Mouse (Mus musculus) MEL (cell line): ENCODE measurements around the gene Bmpr1a. TPM values are rescaled to one million over a fixed set of nuclear protein-coding genes. Genes with fewer than 3 reads are reported as not detected.
A peak's percentile ranks its signal among the peaks of the same experiment; 100 is the strongest.

Experiments used
- DNase-seq: peaks from one replicate; pipeline ENCODE4 v3.0.0; 2011; ENCODE audit warnings: low read depth, low spot score
- H3K27ac ChIP-seq: 2 replicates; pipeline ENCODE4 v1.5.1; 2012; ENCODE audit warnings: low read depth, mild to moderate bottlenecking, control low read depth, low read length, moderate library complexity; ENCODE audit not compliant: control insufficient read depth
- H3K27me3 ChIP-seq, 2 experiments: fragments of 150-350 bp in 1 of 2; sonication (generic) in 1 of 2; 2 replicates each; pipeline ENCODE4 v1.6.1; 2012; ENCODE audit warnings: low read length in 2 of 2, mild to moderate bottlenecking in 2 of 2, improper control_type of control experiment in 1 of 2, moderate library complexity in 1 of 2; ENCODE audit not compliant: insufficient read depth in 2 of 2, control insufficient read depth in 1 of 2
- H3K36me3 ChIP-seq, 2 experiments: 2 replicates each; pipeline ENCODE4 v1.6.1; 2012 to 2014; ENCODE audit warnings: low read length in 2 of 2, improper control_type of control experiment in 1 of 2, inconsistent platforms in 1 of 2, mild to moderate bottlenecking in 1 of 2; ENCODE audit not compliant: insufficient read depth in 2 of 2, control insufficient read depth in 1 of 2
- H3K4me1 ChIP-seq, 2 experiments: fragments of 150-350 bp in 1 of 2; sonication (generic) in 1 of 2; 2 replicates each; pipeline ENCODE4 v1.6.1; 2012; ENCODE audit warnings: low read length in 2 of 2, improper control_type of control experiment in 1 of 2, mild to moderate bottlenecking in 1 of 2; ENCODE audit not compliant: insufficient read depth in 2 of 2, control insufficient read depth in 1 of 2
- H3K4me3 ChIP-seq, 2 experiments: fragments of 150-350 bp in 1 of 2; sonication (generic) in 1 of 2; 2 replicates each; pipeline ENCODE4 v1.5.1; 2012; ENCODE audit warnings: low read depth in 2 of 2, low read length in 2 of 2, mild to moderate bottlenecking in 2 of 2, moderate library complexity in 2 of 2, control low read depth in 1 of 2, improper control_type of control experiment in 1 of 2; ENCODE audit not compliant: control insufficient read depth in 1 of 2, insufficient read depth in 1 of 2
- H3K79me2 ChIP-seq: 2 replicates; pipeline ENCODE4 v1.6.1; 2012; ENCODE audit warnings: mild to moderate bottlenecking, low read length, moderate library complexity; ENCODE audit not compliant: control insufficient read depth, poor library complexity, insufficient read depth
- H3K9ac ChIP-seq: 2 replicates; pipeline ENCODE4 v1.6.1; 2012; ENCODE audit warnings: low read depth, mild to moderate bottlenecking, control low read depth, low read length, moderate library complexity; ENCODE audit not compliant: control insufficient read depth, poor library complexity, severe bottlenecking
- H3K9me3 ChIP-seq: fragments of 150-350 bp; sonication (generic); replicated peaks from 2 replicates; pipeline ENCODE4 v1.6.1; 2012; ENCODE audit warnings: mild to moderate bottlenecking, low read length, improper control_type of control experiment, moderate library complexity; ENCODE audit not compliant: insufficient read depth
- BHLHE40 ChIP-seq: IDR thresholded peaks from 2 replicates; pipeline ENCODE4 v1.6.1; 2012; ENCODE audit warnings: low read depth, mild to moderate bottlenecking, inconsistent platforms, low read length, improper control_type of control experiment, borderline replicate concordance
- CHD2 ChIP-seq: IDR thresholded peaks from 2 replicates; pipeline ENCODE4 v1.6.1; 2011; ENCODE audit warnings: low read length, improper control_type of control experiment
- CTCF ChIP-seq, 3 experiments: IDR thresholded peaks in 2 of 3; conservative IDR thresholded peaks in 1 of 3; 2 replicates each; pipeline ENCODE4 v1.5.1; 2011 to 2012; ENCODE audit warnings: low read length in 3 of 3, low read depth in 2 of 3, mild to moderate bottlenecking in 2 of 3, improper control_type of control experiment in 1 of 3, inconsistent platforms in 1 of 3, mixed read lengths in 1 of 3, moderate library complexity in 1 of 3; ENCODE audit not compliant: control insufficient read depth in 1 of 3, insufficient read depth in 1 of 3, poor library complexity in 1 of 3, severe bottlenecking in 1 of 3
- E2F4 ChIP-seq: IDR thresholded peaks from 2 replicates; pipeline ENCODE4 v1.6.1; 2011; ENCODE audit warnings: low read depth, low read length, improper control_type of control experiment, borderline replicate concordance
- ELF1 ChIP-seq: IDR thresholded peaks from 2 replicates; pipeline ENCODE4 v1.6.1; 2014; ENCODE audit warnings: low read depth, mild to moderate bottlenecking, inconsistent platforms, low read length, improper control_type of control experiment, moderate library complexity
- GATA1 ChIP-seq: IDR thresholded peaks from 2 replicates; pipeline ENCODE4 v1.6.1; 2011; ENCODE audit warnings: low read depth, low read length, improper control_type of control experiment
- KAT2A ChIP-seq: conservative IDR thresholded peaks from 2 replicates; pipeline ENCODE4 v1.6.1; 2012; ENCODE audit warnings: low read depth, low read length, improper control_type of control experiment, inconsistent platforms
- MAFK ChIP-seq: IDR thresholded peaks from 2 replicates; pipeline ENCODE4 v1.6.1; 2011; ENCODE audit warnings: low read depth, mild to moderate bottlenecking, low read length, improper control_type of control experiment, borderline replicate concordance
- MXI1 ChIP-seq: IDR thresholded peaks from 2 replicates; pipeline ENCODE4 v1.6.1; 2011; ENCODE audit warnings: mild to moderate bottlenecking, low read depth, low read length, improper control_type of control experiment
- POLR2AphosphoS5 ChIP-seq: IDR thresholded peaks from 2 replicates; pipeline ENCODE4 v1.6.1; 2012; ENCODE audit warnings: low read depth, borderline replicate concordance, mild to moderate bottlenecking, inconsistent platforms, low read length, moderate library complexity, mixed read lengths
- RAD21 ChIP-seq: IDR thresholded peaks from 2 replicates; pipeline ENCODE4 v1.6.1; 2011; ENCODE audit warnings: mild to moderate bottlenecking, low read depth, low read length, improper control_type of control experiment
- RCOR1 ChIP-seq: IDR thresholded peaks from 2 replicates; pipeline ENCODE4 v1.6.1; 2012; ENCODE audit warnings: low read depth, mild to moderate bottlenecking, inconsistent platforms, low read length, improper control_type of control experiment
- SIN3A ChIP-seq: IDR thresholded peaks from 2 replicates; pipeline ENCODE4 v1.6.1; 2012; ENCODE audit warnings: low read length, improper control_type of control experiment, inconsistent platforms
- SMC3 ChIP-seq: IDR thresholded peaks from 2 replicates; pipeline ENCODE4 v1.6.1; 2011; ENCODE audit warnings: low read depth, low read length, improper control_type of control experiment
- USF2 ChIP-seq, 2 experiments: IDR thresholded peaks; 2 replicates each; pipeline ENCODE4 v1.6.1; 2011 to 2012; ENCODE audit warnings: improper control_type of control experiment in 2 of 2, low read length in 2 of 2, borderline replicate concordance in 1 of 2, inconsistent platforms in 1 of 2, low read depth in 1 of 2, mild to moderate bottlenecking in 1 of 2; ENCODE audit not compliant: insufficient read depth in 1 of 2
- ZC3H11A ChIP-seq: IDR thresholded peaks from 2 replicates; pipeline ENCODE4 v1.6.1; 2012; ENCODE audit warnings: low read depth, mild to moderate bottlenecking, inconsistent platforms, low read length, improper control_type of control experiment
- ZKSCAN1 ChIP-seq: IDR thresholded peaks from 2 replicates; pipeline ENCODE4 v1.6.1; 2012; ENCODE audit warnings: low read depth, mild to moderate bottlenecking, inconsistent platforms, low read length, improper control_type of control experiment, moderate library complexity
- polyA plus RNA-seq, 2 experiments: library from polyadenylated mRNA; stranded (reverse) in 1 of 2; unstranded in 1 of 2; fragments of >175 nt in 1 of 2; fragments of >200 nt in 1 of 2; gene quantifications; 2 replicates each; pipeline versions ENCODE4 v1.2.1 to v1.2.4; 2012; ENCODE audit warnings: low replicate concordance in 2 of 2, low read depth in 1 of 2; ENCODE audit not compliant: insufficient read length in 2 of 2, insufficient read depth in 1 of 2, missing spikeins in 1 of 2
- total RNA-seq: library from RNA; depleted of rRNA; stranded (reverse); fragments of 300-350 nt; gene quantifications from 2 replicates; pipeline ENCODE4 v1.2.3, GENCODE M21; 2012

Bmpr1a gene
- total and polyA plus RNA-seq, 3 experiments, result 3.1 TPM; not detected in 1

GRCm38 (mm10) chr14:34374577-34374976, 128.6 kb downstream of the Bmpr1a start, which contains the start of gene Sncg:
Gene Sncg, minus strand, starts transcription at chr14:34374789.
- Histone ChIP-seq H3K27me3 (no peaks in the 10 kb centered on the region), H3K4me1 (no peaks in the 10 kb centered on the region), H3K79me2 (no peaks in the 10 kb centered on the region), H3K4me3 (no peak within 1 kb of the TSS), H3K9ac (no peak within 1 kb of the TSS), H3K27ac (no peak within 1 kb of the TSS), H3K9me3 (no peaks in the 10 kb centered on the region), H3K36me3 (no peaks in the 10 kb centered on the region)
- no peak for DNase-seq
- TF ChIP-seq SIN3A (no peak), KAT2A (no peak), GATA1 (no peak), POLR2AphosphoS5 (no peak), ZKSCAN1 (no peak), RCOR1 (no peak), ELF1 (no peak), CHD2 (no peak), SMC3 (no peak), USF2 (IDR thresholded peaks at IDR 0.05; ENCODE audit: borderline replicate concordance in 1 of 2, insufficient read depth in 1 of 2, low read depth in 1 of 2, low read length in 2 of 2) (no peak), E2F4 (no peak), CTCF (IDR thresholded peaks at IDR 0.05 in 2 of 3, conservative IDR thresholded peaks at IDR 0.05 in 1 of 3; ENCODE audit: control insufficient read depth in 1 of 3, insufficient read depth in 1 of 3, low read depth in 2 of 3, low read length in 3 of 3, poor library complexity in 1 of 3, severe bottlenecking in 1 of 3) (no peak), MXI1 (no peak)
- TF ChIP-seq, all 39 proteins: peak for 0

- H3K4me1 ChIP-seq, result no peaks in the 10 kb centered on the region
- H3K79me2 ChIP-seq, result no peaks in the 10 kb centered on the region
- no peak overlapping the region for H3K27ac ChIP-seq
- TF ChIP-seq MAFK (no peak), SMC3 (no peak), MXI1 (no peak)
- TF ChIP-seq, all 39 proteins: peak for 0
- Histone ChIP-seq H3K9ac (no peak overlapping the region), H3K4me3 (no peak overlapping the region), H3K36me3 (no peaks in the 10 kb centered on the region), H3K9me3 (no peaks in the 10 kb centered on the region), H3K27me3 (no peaks in the 10 kb centered on the region)
- no peak for DNase-seq
These were observed 129.6 kb downstream of the Bmpr1a start for GRCm38 (mm10) chr14:34373581-34373980.

GRCm38 (mm10) chr14:34372646-34373045, 130.5 kb downstream of the Bmpr1a start:
- no peaks in the 10 kb centered on the region for H3K9me3 ChIP-seq
- no peaks in the 10 kb centered on the region for H3K36me3 ChIP-seq
- TF ChIP-seq CHD2, result no peak
- peak; percentile 11; the same call in 1 of the 2 replicates for TF ChIP-seq ZC3H11A
- no peak for TF ChIP-seq BHLHE40
- peak; percentile 40 to 62 (median 57); a peak in 5 of 6 replicates for TF ChIP-seq CTCF (IDR thresholded peaks at IDR 0.05 in 2 of 3, conservative IDR thresholded peaks at IDR 0.05 in 1 of 3; ENCODE audit: control insufficient read depth in 1 of 3, insufficient read depth in 1 of 3, low read depth in 2 of 3, low read length in 3 of 3, poor library complexity in 1 of 3, severe bottlenecking in 1 of 3)
- peak; percentile 45 for TF ChIP-seq SMC3
- TF ChIP-seq RAD21, result peak; percentile 20
- no peak for TF ChIP-seq ELF1
- H3K79me2 ChIP-seq, result no peaks in the 10 kb centered on the region
- DNase-seq, result peak; percentile 23
- no peak overlapping the region for H3K27ac ChIP-seq
- no peak overlapping the region for H3K9ac ChIP-seq
- no peaks in the 10 kb centered on the region for H3K4me1 ChIP-seq
- no peaks in the 10 kb centered on the region for H3K27me3 ChIP-seq
- no peak overlapping the region for H3K4me3 ChIP-seq
